Mouse (Mus musculus) thymus, postnatal 14 days (tissue): ENCODE data around the gene Uts2b.
"Not testable (repeated sequence)": the region's sequence is repeated elsewhere in the genome, so short reads cannot be mapped to it uniquely, and the experiment has no call there.

Experiments used
- DNase-seq: peaks from one replicate; pipeline ENCODE4 v3.0.0; 2021

The Uts2b gene

GRCm38 (mm10) chr16:27374139-27374538, 4.1 kb upstream of the Uts2b start:
- no peak for DNase-seq

DNA sequence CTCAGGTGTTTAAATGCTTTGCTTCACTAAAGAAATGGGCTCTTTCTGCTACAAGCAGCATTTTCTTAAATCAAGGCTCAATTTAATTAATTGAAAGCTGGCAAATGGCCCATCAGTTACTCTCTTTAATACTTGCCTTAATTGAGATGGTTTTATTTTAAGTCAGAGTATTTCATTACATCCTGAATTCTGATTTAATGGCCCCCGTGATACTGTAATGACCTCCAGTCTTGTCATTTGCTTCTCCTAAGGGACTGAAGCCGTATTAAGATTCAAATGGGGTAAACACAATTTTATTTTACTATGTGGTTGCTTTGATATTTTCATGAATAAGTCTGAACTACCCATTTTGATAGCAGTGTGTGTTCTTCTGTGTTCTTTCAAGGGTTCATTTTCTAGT, 661 bp upstream of the Uts2b start:
- no peak for DNase-seq

GRCm38 (mm10) chr16:27360059-27360458, 10.0 kb downstream of the Uts2b start:
- DNase-seq: no peak

GRCm38 (mm10) chr16:27354464-27354863, 15.6 kb downstream of the Uts2b start:
- DNase-seq: no peak

- no peak for DNase-seq
Observed at GRCm38 (mm10) chr16:27349878-27350532, 20.0 kb downstream of the Uts2b start.

DNA sequence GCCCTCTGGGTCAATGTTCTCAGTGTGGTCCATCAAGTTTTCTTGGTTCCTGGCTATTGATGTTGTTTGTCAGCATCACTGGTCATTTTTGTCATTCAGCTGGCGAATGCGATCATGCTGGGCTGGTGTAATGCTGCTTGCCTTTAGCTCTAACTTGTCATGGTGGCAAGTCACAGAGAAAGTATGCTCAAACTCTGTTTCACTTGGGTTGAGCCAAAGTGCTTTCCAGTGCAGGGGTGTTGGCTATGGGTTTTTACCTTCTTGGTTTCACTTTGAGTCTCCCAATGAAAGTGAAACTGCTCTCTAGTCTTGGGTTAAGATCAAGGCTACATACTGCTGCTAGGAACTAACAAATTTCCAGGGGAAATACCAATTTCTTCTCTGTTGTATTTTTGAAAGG, 20.8 kb downstream of the Uts2b start:
- DNase-seq: no peak

GRCm38 (mm10) chr16:27348359-27348758, 21.7 kb downstream of the Uts2b start:
- no peak for DNase-seq

DNA sequence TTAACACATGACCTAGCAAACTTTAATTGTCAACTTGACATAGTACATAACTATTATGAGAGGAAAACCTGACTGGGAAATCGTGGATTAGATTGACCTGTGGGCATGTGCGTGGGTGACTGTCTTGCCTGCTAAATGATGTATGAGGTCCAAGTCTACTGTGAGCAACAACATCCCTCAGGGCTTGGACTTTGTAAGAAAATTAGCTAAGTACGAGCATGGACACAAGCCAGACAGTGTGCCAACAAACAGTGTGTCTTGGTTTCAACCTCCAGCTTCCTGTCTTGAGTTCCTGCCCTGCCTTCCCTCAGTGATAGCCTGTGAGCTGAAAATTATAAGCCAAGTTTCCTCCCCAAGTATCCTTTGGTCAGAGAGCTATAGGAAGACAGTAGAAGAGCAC, 22.5 kb downstream of the Uts2b start:
- no peak for DNase-seq

- no peak for DNase-seq
Observed at GRCm38 (mm10) chr16:27326463-27326862, 43.6 kb downstream of the Uts2b start.

GRCm38 (mm10) chr16:27322047-27322446, 48.0 kb downstream of the Uts2b start:
- DNase-seq: no peak

GRCm38 (mm10) chr16:27319099-27319498, 50.9 kb downstream of the Uts2b start:
- no peak for DNase-seq

DNA sequence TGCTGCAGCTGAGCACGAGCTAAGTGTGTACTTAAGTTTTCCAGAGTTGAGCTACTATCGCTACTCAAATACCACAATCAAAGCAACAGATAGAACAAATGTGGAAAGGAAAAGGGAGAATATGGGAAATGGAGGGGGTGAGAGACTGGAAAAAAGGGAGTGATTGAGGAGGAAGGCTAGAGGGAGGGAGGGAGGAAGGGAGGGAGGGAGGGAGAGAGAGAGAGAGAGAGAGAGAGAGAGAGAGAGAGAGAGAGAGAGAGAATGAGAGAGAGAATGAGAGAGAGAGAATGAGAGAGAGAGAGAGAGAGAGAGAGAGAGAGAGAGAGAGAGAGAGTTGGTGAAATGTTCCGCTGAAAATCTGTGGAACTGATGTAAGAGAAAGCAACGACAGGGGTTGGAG, 62.9 kb downstream of the Uts2b start, which contains the start of gene Ostn:
Ostn (plus strand) TSS at position 301 of the 400 bp plus-strand sequence.
- not testable (repeated sequence) for DNase-seq
